Mouse (Mus musculus) liver, embryonic 14.5 days (tissue): Measurements from ENCODE around the gene Grifin.

Experiments
- CTCF ChIP-seq: IDR thresholded peaks from 2 replicates; pipeline ENCODE4 v1.5.1; 2016; ENCODE audit warnings: antibody characterized with exemption, low read depth, control low read depth
- EP300 ChIP-seq: IDR thresholded peaks from 2 replicates; pipeline ENCODE4 v1.6.1; 2016; ENCODE audit warnings: antibody characterized with exemption, low read depth

GRCm38 (mm10) chr5:140582995-140583731 lies 18.3 kb upstream of the Grifin start:
- no peak for TF ChIP-seq CTCF
- TF ChIP-seq EP300 = no peak
